Mouse (Mus musculus): Measurements from ENCODE around the gene Tctex1d1.

GRCm38 (mm10) chr4:102944325-102944724 lies 34.1 kb upstream of the Tctex1d1 start:
- TF ChIP-seq EP300 (IDR thresholded peaks at IDR 0.05; ENCODE audit: low read depth) (no peak), CTCF (IDR thresholded peaks at IDR 0.05; ENCODE audit: low read depth) (no peak)
